Mouse (Mus musculus) frontal cortex, postnatal 10 days (tissue): ENCODE measurements around the gene Sidt1.
A peak's percentile ranks its signal among the peaks of the same experiment; 100 is the strongest.

ENCODE experiments used
- DNase-seq, 2 experiments: peaks; one replicate each; pipeline ENCODE4 v3.0.0; 2022; ENCODE audit warnings: low spot score in 2 of 2, mixed read lengths in 1 of 2

Sidt1 gene

DNA sequence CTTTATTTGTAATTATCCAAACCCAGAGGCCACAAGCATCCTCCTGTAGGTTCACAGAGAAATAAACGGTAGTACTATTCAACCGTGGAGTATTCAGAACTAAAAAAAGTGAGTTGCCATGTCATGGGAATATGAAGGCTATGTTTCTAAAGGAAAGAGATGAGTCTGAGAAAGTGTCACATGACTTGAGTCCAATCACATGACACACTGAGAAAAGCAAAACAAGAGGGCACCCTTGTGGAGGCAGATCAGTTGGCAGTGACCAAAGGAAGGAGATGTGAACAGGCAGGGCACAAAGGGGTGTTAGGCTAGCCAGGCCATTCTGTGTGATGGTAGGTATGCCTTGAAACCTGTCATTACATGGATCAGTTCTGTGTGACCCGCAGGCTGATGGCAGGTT lies 80.3 kb downstream of the Sidt1 start:
- DNase-seq: no peak

DNA sequence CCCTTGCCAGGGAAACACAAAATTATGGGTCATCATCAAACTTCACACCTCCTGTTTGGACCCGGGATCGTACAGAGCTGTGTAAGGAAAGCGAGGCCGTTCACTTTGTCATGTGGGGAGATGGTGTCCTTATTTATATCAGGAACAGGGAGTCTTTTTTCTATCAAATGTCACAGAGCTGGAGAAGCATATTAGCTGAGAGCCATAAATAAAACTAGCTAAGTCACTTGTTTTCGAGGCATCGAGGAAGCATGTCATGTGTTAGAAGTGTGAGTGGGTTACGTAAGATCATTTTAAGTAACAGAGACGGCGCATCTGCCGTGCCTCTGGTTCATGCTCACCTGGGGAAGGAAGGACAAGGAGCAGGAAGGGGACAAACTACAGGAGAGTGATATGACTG lies 83.0 kb downstream of the Sidt1 start:
- no peak for DNase-seq

DNA sequence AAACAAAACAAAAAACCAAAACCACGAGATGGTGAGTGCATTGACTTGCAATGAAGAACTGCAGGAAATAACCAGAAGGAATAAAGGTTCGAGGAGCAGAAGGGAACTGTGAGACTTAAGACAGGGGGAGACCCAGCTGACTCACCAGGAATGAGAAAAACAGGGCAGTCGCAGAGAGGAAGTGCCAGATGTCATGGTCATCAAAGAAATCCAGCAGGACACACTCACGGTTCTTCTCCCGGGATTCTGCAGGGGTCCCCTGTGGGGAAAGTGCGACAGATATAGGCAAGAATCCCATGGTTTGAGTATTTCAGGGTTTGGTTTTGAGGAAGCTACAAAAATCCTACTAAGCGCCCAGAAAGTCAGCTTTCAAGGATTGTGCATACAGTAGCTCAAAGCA lies 89.7 kb downstream of the Sidt1 start:
- no peak for DNase-seq

DNA sequence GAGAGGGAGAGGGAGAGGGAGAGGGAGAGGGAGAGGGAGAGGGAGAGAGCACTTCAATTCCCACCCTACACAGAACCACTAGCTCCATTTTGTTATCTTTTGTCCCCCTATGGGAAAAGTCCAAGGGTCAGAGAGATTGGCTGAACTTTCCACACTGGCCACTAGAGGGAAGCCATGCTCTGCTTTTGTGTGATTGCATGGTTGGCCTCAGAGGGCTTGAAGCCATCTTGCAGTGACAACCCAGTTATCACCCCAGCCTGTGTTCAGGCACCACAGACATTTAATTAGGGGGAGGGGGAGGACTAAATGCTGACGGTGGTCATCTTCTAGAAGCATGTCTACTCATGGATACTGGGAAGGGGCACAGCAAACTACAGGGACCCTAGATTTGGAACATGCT lies 90.4 kb downstream of the Sidt1 start:
- DNase-seq: peak in 1 of 2 experiments; percentile 60

DNA sequence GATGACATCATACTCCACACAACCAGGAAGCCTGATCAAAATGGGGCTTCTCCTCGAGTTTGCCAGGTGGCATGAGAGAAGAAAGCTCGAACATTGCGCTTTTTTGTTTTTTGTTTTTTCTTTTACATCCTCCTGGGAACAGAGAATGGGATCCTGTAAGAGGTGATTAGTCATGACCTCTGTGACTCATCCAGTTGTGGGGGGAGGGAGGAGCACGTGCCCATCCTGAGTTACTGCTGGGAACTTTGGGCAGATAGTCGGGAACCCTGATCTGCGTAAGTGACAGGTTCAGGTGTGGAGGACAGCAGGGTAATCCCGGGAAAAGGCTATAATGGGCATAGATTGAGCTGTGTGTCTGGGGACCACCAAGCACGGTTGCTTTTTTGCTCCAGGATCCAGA lies 92.6 kb downstream of the Sidt1 start:
- DNase-seq: no peak

DNA sequence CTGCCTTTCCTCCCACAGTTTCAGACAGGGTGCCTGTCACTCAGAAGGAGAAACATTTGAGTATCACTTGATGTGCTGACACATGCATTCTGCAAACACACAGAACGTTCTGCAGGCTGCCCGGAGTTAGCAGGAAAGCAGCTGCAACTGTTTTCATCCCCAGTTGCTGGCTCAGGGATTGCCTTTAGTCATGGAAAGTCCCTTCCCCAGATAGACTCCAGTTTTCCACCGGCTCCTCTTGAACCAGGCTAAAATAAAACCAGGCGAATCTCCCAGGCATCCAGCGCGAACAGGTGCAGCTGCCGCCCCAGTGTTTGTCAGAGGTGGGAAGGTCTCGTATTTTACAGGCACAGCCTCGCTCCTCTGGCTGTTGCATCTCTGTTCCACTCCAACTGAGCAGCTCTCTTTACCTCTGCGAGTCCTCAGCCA lies 94.1 kb downstream of the Sidt1 start:
- DNase-seq: no peak

DNA sequence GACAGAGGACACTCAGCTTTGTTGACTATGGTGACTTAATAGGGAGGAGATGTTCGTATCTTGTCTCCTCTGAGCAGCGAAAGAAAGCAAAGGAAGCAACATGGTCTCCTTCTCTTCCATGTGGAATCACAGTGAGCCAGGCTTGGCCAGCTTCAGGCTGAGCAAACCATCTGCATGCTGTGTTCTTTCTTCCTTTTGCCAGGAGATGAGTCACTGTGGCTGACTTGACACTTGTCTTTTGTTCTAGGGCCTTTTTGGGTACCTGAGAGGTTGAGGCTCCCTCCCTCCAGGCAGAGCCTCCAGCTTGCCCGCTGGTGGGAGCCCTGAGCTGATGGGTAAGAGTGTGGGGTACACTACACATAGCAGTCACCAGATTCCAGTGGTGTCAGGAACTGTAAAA lies 95.2 kb downstream of the Sidt1 start:
- no peak for DNase-seq

DNA sequence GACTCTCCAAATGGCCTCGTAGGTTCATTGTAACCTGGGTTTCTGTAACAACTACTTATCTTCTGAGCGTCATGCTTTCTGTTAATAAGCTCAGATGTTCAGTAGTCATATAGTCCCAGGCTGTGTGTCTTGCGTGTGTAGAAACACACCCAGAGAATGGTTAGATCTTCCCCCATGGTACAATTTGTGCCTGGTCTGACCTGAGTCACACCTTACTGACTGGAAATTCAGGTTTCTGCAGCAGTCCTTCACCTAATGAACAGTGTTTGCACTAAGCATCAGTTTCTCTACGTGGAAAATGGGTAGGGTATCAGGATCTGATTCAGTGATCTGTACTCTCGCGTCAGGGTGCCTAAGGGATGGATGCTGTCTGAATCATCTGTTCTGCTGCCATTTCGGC lies 100.0 kb downstream of the Sidt1 start:
- no peak for DNase-seq

DNA sequence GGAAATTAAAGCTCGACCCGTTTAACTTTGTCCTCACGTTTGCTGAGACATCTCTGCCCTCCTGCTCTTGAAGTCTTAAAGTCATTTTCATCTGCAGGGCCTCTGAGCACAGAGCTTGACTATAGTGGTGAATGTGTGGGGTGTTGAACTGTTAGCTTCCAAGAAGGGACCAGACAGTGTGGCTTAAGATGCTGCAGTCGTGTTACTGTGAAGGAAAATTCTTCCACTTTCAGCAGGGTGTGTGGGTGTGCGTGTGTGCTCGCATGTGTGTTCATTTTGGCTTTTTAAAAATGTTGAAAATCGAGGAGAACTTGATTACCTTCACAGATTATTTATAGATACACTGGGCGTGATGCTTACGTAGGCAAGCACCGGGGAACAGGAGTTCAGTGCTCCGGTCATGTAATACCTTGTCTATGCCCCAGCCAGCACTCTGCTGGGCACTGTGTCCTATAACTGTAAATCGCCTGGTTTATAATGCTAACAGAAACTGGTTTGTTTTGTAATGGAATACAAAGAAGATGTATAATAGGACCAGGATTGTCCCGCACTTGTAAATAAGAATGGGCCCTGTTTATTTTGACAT lies 106.2 kb downstream of the Sidt1 start:
- no peak for DNase-seq

DNA sequence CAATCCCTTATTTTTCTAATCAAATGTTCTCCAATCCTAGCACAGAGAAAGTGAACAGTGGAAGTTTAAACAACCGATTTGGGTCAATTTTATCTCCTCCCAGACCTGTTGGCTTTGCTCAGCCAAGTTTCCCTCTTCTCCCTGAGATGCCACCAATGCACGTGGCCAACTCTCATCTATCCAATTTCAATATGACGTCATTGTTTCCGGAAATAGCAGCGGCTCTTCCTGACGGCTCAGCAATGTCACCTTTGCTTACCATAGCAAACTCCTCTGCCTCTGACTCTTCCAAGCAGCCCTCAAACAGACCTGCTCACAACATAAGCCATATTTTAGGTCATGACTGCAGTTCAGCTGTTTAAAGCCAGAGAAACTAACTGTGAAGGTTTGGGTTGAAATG lies 111.5 kb downstream of the Sidt1 start:
- DNase-seq: no peak

DNA sequence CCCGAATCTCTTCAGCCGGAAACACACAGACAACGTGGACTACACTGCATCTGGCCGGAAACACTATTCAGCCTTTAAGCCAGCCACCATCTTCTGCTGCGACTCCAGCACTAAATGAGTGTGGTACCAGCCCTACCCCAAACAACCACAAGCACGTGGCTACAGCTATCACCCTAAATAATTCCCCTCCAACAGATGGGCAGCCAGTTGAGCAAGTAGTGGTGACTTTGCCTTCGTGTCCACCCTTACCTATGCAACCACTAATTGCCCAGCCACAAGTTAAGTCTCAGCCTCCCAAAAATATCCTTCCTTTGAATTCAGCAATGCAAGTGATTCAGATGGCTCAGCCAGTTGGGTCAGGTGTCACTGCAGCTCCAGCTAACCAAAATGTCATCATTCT lies 116.6 kb downstream of the Sidt1 start:
- DNase-seq: no peak

DNA sequence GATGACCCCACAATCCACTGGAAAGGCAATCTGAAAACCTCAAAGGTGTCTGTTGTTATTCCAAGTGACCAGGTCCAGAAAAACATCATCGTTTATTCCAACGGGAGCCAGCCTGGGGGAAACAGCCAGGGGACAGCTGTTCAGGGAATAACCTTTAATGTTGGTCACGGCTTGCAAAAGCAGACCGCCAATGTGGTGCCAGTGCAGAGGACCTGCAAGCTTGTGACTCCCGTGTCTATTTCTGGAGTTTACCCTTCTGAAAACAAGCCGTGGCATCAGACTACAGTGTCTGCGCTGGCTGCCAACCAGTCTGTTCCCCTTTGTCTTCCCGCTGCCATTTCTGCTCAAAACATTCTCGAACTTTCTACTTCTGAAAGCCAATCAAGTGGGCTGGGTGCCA lies 117.5 kb downstream of the Sidt1 start:
- no peak for DNase-seq

DNA sequence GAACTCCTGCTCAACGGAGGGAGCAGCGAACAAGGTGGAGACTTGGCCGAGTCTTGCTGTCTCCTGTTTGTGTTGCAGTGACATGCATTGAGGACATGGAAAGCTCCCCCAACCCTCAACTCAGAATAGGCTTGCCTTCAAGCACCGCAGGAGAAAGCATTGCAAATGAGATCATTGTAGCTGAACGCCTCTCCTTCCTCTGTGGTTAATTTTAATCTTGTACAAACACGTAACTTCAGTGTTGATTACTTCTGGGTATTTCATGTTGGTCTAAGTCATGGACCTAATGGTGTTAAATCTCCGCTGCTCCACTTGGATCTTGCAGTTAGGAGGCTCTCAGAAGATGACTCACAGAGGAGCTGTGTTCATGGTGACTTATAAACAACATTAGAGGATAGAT lies 120.3 kb downstream of the Sidt1 start:
- no peak for DNase-seq

DNA sequence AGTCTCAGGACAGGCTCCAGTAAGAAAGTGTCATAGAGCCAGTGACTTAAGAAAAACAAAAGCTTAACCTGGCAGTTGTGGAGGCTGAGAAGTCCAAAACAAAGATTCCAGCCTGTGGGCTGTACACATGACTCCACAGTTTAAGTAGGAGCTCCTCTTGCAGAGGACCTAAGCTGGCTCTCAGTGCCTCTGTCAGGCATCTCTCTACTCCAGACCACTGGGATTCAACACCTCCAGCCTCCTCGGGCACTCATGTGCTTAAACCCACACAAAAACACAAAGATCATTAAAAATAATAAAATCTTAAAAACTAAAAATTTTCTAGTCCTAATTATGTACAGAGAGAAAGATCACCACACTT lies 122.0 kb downstream of the Sidt1 start:
- no peak for DNase-seq

DNA sequence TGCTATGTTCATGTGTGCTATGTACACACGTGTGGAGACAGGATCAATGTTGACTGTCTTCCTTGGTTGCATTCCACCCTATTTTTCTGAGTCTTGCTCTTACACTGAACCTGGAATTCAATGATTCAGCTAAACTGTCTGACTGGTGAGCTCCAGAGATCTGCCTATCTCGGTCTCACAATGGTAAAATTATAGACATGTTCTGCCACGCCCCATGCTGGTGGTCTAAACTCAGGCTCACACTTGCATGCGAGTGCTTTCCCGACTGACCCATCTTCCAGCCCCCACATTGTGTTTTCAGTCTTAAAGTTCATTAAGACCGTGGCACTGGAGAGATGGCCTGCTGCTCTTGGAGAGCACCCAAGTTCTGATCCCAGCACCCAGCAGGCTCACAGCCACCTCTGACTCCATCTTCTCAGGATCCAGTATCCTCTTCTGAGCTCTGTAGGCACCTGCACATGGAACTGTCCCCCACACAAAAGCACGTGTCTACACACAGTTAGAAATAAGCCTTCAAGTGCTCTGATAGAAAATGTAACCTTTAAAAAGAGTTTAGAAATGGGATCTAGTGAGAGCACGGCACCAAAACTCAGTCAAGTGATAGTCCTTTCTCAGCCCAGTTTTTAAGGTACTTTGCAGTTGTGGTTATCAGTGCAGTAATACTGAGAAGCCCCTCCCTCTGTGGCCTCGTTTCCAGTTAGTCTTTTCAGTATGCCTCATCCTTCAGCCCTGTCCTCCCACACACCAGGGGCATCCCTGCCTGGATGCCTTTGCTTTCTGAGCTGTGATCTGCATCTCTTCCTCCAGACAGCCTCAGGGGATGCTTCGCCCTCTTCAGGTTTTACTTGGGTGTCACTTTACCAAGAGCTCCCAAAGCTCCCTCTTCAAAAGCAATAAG lies 122.6 kb downstream of the Sidt1 start:
- no peak for DNase-seq

DNA sequence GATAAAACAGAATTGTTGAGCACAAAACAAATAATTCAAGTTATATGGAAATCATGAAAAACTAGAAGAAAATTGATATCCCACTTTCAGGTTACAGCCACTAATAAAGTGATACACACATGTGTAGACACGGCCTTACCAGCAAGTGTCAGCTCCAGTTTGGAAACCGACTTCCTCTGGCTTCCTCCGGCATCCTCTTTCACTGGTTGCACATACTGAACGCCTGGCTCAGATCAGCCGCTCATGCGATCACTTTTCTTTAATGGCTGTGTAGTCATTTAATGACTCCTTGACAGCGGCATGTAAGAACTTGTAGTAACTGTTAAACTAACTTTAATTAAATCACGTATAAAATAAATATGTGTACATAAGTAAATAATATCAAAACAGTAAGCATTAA lies 127.0 kb downstream of the Sidt1 start:
- no peak for DNase-seq

DNA sequence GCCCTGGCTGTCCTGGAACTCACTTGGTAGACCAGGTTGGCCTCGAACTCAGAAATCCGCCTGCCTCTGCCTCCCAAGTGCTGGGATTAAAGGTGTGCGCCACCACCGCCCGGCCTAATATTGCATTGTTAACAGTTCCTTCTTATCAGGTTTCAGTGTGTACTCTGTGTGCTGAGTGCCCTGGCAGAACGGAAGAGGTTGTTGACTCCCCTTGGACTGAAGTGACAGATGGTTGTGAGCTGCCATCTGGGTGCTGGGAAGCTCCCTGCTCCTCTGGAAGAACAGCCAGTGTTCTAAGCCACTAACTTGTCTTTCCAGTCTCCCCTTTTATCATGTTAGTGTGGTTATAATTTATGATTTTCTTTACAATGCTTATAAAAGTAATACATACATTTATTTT lies 128.7 kb downstream of the Sidt1 start:
- no peak for DNase-seq

DNA sequence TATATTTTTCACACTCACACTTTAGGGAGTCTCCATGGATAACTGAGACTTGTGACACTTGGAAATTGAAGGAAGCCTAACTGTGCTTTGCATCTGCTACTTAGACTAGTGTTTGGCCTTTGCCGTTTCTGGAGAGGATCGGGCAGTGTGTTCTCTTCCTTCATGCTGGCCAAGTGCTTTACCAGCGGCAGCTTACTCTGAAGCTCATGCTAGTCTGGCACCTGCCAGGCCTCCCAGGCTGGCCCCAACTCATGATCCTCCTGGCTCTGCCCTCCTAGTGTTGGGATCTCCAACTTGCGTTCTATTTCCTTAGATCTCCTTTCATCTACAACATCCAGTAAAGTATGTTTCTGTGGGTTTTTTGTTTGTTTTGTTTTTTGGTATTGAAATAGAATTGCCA lies 132.8 kb downstream of the Sidt1 start:
- DNase-seq: no peak

DNA sequence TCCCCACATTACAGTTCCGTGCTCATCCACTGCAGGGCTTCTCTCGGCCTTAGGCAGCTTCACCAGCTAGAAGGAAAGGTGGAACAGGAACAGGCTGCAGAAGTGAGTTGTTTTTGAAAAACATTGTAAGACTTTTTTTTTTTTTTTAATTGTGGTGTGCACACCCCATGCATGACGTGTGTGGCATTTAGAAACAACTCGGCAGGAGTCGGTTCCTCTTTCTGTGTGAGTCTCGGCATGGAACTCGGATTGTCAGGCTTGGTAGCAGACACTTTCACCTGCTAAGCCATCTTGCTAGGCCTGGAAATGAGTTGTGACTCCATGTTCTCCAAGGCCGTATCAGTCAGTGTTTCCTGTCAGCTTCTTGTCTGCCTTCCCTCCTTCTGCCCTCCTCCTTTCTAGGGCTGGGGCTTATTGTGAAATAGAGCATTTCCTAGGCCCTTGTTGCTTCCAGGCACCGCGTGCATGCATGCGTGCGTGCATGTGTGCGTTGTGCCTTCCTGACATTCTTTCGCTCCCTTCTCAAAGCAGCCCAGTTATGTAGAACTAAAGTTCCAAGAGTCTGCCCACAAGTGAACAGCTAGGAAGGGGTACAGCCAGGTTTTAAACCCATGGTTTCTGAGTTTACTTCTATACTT lies 133.8 kb downstream of the Sidt1 start:
- DNase-seq: no peak

DNA sequence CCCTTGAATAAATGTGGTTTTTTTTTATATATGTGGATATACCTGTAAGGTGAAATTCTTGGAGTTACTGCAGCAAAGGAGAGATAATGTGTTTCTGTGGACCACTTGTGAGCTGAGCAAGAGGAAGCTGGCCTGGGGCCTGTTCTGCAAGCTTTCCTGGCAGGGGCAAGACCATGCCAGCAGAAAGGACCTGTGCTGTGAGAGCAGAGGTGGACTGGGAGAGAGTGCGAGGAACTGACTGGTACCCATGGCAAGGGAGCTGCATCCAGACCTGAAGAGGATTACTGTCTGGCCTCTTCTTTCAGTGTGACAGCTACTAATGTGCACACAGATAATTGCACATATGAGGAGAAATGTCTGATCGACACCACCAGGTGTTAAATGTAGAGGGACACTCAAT lies 142.0 kb downstream of the Sidt1 start:
- DNase-seq: no peak
